Comparison of ENCODE assay signal across 10 mouse cellular contexts in genomic region chr12:4189060-4189447, GRCm38 (mm10). TPM values are rescaled to one million over a fixed set of nuclear protein-coding genes. Genes with fewer than 3 reads are reported as not detected.
DNase-seq lines count a peak whose midpoint lies in the region; ATAC-seq and TF ChIP-seq lines count a peak whose summit lies in the region.
"Had no signal": no experiment of that assay in that cellular context is flagged by ENCODE, and none has a peak within 500 bp of the region (broad histone marks: within the 10 kb centered on the region; RNA-seq: fewer than 3 reads in every experiment).

No protein-coding gene starts in this region.

- WGBS in hindbrain, embryonic 12.5 days: 35% methylated on average over 5 of the region's 5 CpGs
- 42% methylated on average over 5 of the region's 5 CpGs for WGBS in hindbrain, embryonic 13.5 days
- WGBS in neural tube, embryonic 12.5 days: 44% methylated on average over 5 of the region's 5 CpGs

- no peak overlapping the region for H3K4me2 ChIP-seq in hindbrain, embryonic 12.5 days (replicated peaks)
- H3K4me2 ChIP-seq in hindbrain, embryonic 13.5 days: no peak overlapping the region
- no peak overlapping the region for H3K4me2 ChIP-seq in neural tube, embryonic 12.5 days (replicated peaks)

- H3K27ac ChIP-seq in hindbrain, embryonic 12.5 days: no peak overlapping the region
- no peak overlapping the region for H3K27ac ChIP-seq in hindbrain, embryonic 13.5 days
- H3K27ac ChIP-seq in neural tube, embryonic 12.5 days: no peak overlapping the region

- H3K36me3 ChIP-seq in hindbrain, embryonic 12.5 days: no peaks in the 10 kb centered on the region
- peaks cover 4% of the 10 kb centered on the region; the same call in 1 of the 2 replicates for H3K36me3 ChIP-seq in hindbrain, embryonic 13.5 days
- H3K36me3 ChIP-seq in E14TG2a.4 (ENCODE audit: insufficient read depth, low read length): no peaks in the 10 kb centered on the region
- no peaks in the 10 kb centered on the region for H3K36me3 ChIP-seq in neural tube, embryonic 12.5 days

- no peak overlapping the region for H3K4me3 ChIP-seq in hindbrain, embryonic 12.5 days
- H3K4me3 ChIP-seq in hindbrain, embryonic 13.5 days: no peak overlapping the region
- H3K4me3 ChIP-seq in E14TG2a.4 (replicated peaks; ENCODE audit: low read length): peak overlapping the region; percentile 60; the same call in 1 of the 2 replicates
- no peak overlapping the region for H3K4me3 ChIP-seq in neural tube, embryonic 12.5 days

- H3K9ac ChIP-seq in hindbrain, embryonic 12.5 days: no peak overlapping the region
- no peak overlapping the region for H3K9ac ChIP-seq in hindbrain, embryonic 13.5 days
- H3K9ac ChIP-seq in neural tube, embryonic 12.5 days: no peak overlapping the region

- H3K9me3 ChIP-seq in hindbrain, embryonic 12.5 days (replicated peaks): no peaks in the 10 kb centered on the region
- H3K9me3 ChIP-seq in hindbrain, embryonic 13.5 days: no peaks in the 10 kb centered on the region
- H3K9me3 ChIP-seq in E14TG2a.4 (ENCODE audit: low read length): no peaks in the 10 kb centered on the region
- H3K9me3 ChIP-seq in neural tube, embryonic 12.5 days: no peaks in the 10 kb centered on the region

- no peaks in the 10 kb centered on the region for H3K27me3 ChIP-seq in hindbrain, embryonic 12.5 days
- H3K27me3 ChIP-seq in hindbrain, embryonic 13.5 days: 0 out of 2 replicates have a peak, but pooled peaks cover 3% of the 10 kb centered on the region
- no peaks in the 10 kb centered on the region for H3K27me3 ChIP-seq in E14TG2a.4 (ENCODE audit: insufficient read depth, low read length)
- H3K27me3 ChIP-seq in neural tube, embryonic 12.5 days (replicated peaks): no peaks in the 10 kb centered on the region

- TF ChIP-seq CTCF in E14TG2a.4 (conservative IDR thresholded peaks at IDR 0.05; ENCODE audit: low read length): peak; percentile 89

- ATAC-seq in hindbrain, embryonic 12.5 days (ENCODE audit: low FRiP score): 0 out of 2 replicates have a peak, but pooled peaks have one; percentile 23
- no peak for ATAC-seq in hindbrain, embryonic 13.5 days (ENCODE audit: low FRiP score)
- 0 out of 2 replicates have a peak, but pooled peaks have one; percentile 17 for ATAC-seq in neural tube, embryonic 12.5 days (ENCODE audit: low FRiP score, low read depth)

- DNase-seq in embryo, embryonic 10.5 days (ENCODE audit: low spot score): peak; percentile 51
- DNase-seq in MN1 (ENCODE audit: low spot score): no peak
- DNase-seq in adrenal gland, adult (ENCODE audit: inconsistent age in 2 of 2, low spot score in 1 of 2): no peak
- no peak for DNase-seq in Muller cell, postnatal 12 days (ENCODE audit: inconsistent ontology term)
- DNase-seq: cerebellum, adult 9-10 months; kidney, postnatal 14 days had no signal

- peaks cover 21% of the 10 kb centered on the region for H3K4me1 ChIP-seq in hindbrain, embryonic 12.5 days
- peaks cover 31% of the 10 kb centered on the region for H3K4me1 ChIP-seq in hindbrain, embryonic 13.5 days (replicated peaks)
- H3K4me1 ChIP-seq in E14TG2a.4 (replicated peaks; ENCODE audit: low read depth, low read length): peaks cover 23% of the 10 kb centered on the region
- H3K4me1 ChIP-seq in neural tube, embryonic 12.5 days: peaks cover 15% of the 10 kb centered on the region

RNA-seq across cellular contexts. Expression of gene Ptrhd1, which starts 44.8 kb away (rescaled TPM):
- 4.7 and 6.2 TPM in 2 replicates for polyA plus RNA-seq in hindbrain, embryonic 12.5 days (2016; fragmentation: Nextera tagmentation; extraction: Ambion mirVana)
- 6.1 and 6.5 TPM in 2 replicates for polyA plus RNA-seq in hindbrain, embryonic 13.5 days (2015; fragmentation: Nextera tagmentation; extraction: Ambion mirVana)
- 5.3 and 5.4 TPM in 2 replicates for polyA plus RNA-seq in neural tube, embryonic 12.5 days (2016; fragmentation: Nextera tagmentation; extraction: Ambion mirVana)

RNA-seq across cellular contexts. Expression of gene Cenpo, which starts 45.0 kb away (rescaled TPM):
- 14.8 and 15.3 TPM in 2 replicates for polyA plus RNA-seq in hindbrain, embryonic 12.5 days (2016; fragmentation: Nextera tagmentation; extraction: Ambion mirVana)
- polyA plus RNA-seq in hindbrain, embryonic 13.5 days (2015; fragmentation: Nextera tagmentation; extraction: Ambion mirVana): 9.0 and 10.3 TPM in 2 replicates
- 12.6 and 13.7 TPM in 2 replicates for polyA plus RNA-seq in neural tube, embryonic 12.5 days (2016; fragmentation: Nextera tagmentation; extraction: Ambion mirVana)

RNA-seq across cellular contexts. Expression of gene Adcy3, which starts 56.2 kb away (rescaled TPM):
- polyA plus RNA-seq in hindbrain, embryonic 12.5 days (2016; fragmentation: Nextera tagmentation; extraction: Ambion mirVana): 10.2 and 11.0 TPM in 2 replicates
- polyA plus RNA-seq in hindbrain, embryonic 13.5 days (2015; fragmentation: Nextera tagmentation; extraction: Ambion mirVana): 7.0 and 7.1 TPM in 2 replicates
- 7.4 and 8.3 TPM in 2 replicates for polyA plus RNA-seq in neural tube, embryonic 12.5 days (2016; fragmentation: Nextera tagmentation; extraction: Ambion mirVana)
